9 mouse cellular contexts compared by ENCODE assay signal in genomic region chr2:146062330-146063092, GRCm38 (mm10).
DNase-seq lines count a peak whose midpoint lies in the region; ATAC-seq and TF ChIP-seq lines count a peak whose summit lies in the region.
"Had no signal": no experiment of that assay in that cellular context is flagged by ENCODE, and none has a peak within 500 bp of the region (broad histone marks: within the 10 kb centered on the region; RNA-seq: fewer than 3 reads in every experiment).

No protein-coding gene starts in this region.

- no peak overlapping the region for H3ac ChIP-seq in myocyte (ENCODE audit: control insufficient read depth, insufficient read length)

- WGBS in heart, postnatal 0 days, result 51% methylated on average over 13 of the region's 13 CpGs
- WGBS in hindbrain, embryonic 16.5 days, result 7% methylated on average over 13 of the region's 13 CpGs

- no peak for TF ChIP-seq CTCF in heart, postnatal 0 days (IDR thresholded peaks at IDR 0.05; ENCODE audit: low read depth)

- no peak for TF ChIP-seq EP300 in heart, postnatal 0 days (IDR thresholded peaks at IDR 0.05; ENCODE audit: low read depth)

- H3K27ac ChIP-seq in heart, postnatal 0 days (ENCODE audit: low read depth), result no peak overlapping the region
- no peak overlapping the region for H3K27ac ChIP-seq in hindbrain, embryonic 16.5 days (ENCODE audit: low read depth, low read length)

- H3K4me3 ChIP-seq in heart, postnatal 0 days (ENCODE audit: low read depth, low read length), result no peak overlapping the region
- H3K4me3 ChIP-seq in hindbrain, embryonic 16.5 days (ENCODE audit: low read length), result no peak overlapping the region
- H3K4me3 ChIP-seq in myocyte, result no peak overlapping the region

- H3K27me3 ChIP-seq in heart, postnatal 0 days (ENCODE audit: control insufficient read depth, insufficient read depth, low read length), result no peaks in the 10 kb centered on the region
- H3K27me3 ChIP-seq in hindbrain, embryonic 16.5 days (replicated peaks; ENCODE audit: control insufficient read depth, insufficient read depth, low read length), result no peaks in the 10 kb centered on the region
- H3K27me3 ChIP-seq in myocyte (ENCODE audit: control insufficient read depth, insufficient read depth, insufficient read length), result peaks cover 4% of the 10 kb centered on the region

- H3K4me1 ChIP-seq in heart, postnatal 0 days (ENCODE audit: control insufficient read depth, insufficient read depth), result no peaks in the 10 kb centered on the region
- H3K4me1 ChIP-seq in hindbrain, embryonic 16.5 days (ENCODE audit: control insufficient read depth, insufficient read depth, low read depth, low read length), result peaks cover 16% of the 10 kb centered on the region

- no peaks in the 10 kb centered on the region for H3K79me2 ChIP-seq in myocyte (ENCODE audit: control insufficient read depth, insufficient read depth)

- H3K9me3 ChIP-seq in heart, postnatal 0 days (replicated peaks; ENCODE audit: control insufficient read depth, low read length), result no peaks in the 10 kb centered on the region
- H3K9me3 ChIP-seq in hindbrain, embryonic 16.5 days (ENCODE audit: control insufficient read depth, low read length), result no peaks in the 10 kb centered on the region

- DNase-seq in heart, postnatal 0 days (ENCODE audit: low spot score), result no peak
- no peak for DNase-seq in heart, postnatal 4 days
- peak; percentile 64 for DNase-seq in embryo, embryonic 10.5 days (ENCODE audit: low spot score)
- no peak for DNase-seq in layer of hippocampus, adult 11-12 months (ENCODE audit: low spot score)
- DNase-seq in kidney, postnatal 25 days, result no peak
- no peak for DNase-seq in right cerebral cortex, postnatal 4 days
- DNase-seq: gastrocnemius, postnatal 36 days had no signal

- 0 out of 2 replicates have a peak overlapping the region, but pooled peaks have one; percentile 11 for H3K4me2 ChIP-seq in heart, postnatal 0 days (ENCODE audit: low read depth, low read length)
- peak overlapping the region; percentile 27 for H3K4me2 ChIP-seq in hindbrain, embryonic 16.5 days (ENCODE audit: low read length)
- peak overlapping the region; percentile 39 for H3K4me2 ChIP-seq in myocyte (ENCODE audit: low read depth)

- no peak for TF ChIP-seq POLR2A in myocyte (IDR thresholded peaks at IDR 0.05; ENCODE audit: insufficient read length, low read depth)

- ATAC-seq in heart, postnatal 0 days (ENCODE audit: insufficient read depth, low read depth), result no peak
- peak; percentile 15 for ATAC-seq in hindbrain, embryonic 16.5 days

- H3K36me3 ChIP-seq in heart, postnatal 0 days (replicated peaks; ENCODE audit: control insufficient read depth, insufficient read depth, low read length), result no peaks in the 10 kb centered on the region
- H3K36me3 ChIP-seq in hindbrain, embryonic 16.5 days (ENCODE audit: control insufficient read depth, insufficient read depth, low read length), result no peaks in the 10 kb centered on the region
- no peaks in the 10 kb centered on the region for H3K36me3 ChIP-seq in myocyte (ENCODE audit: control insufficient read depth, insufficient read depth)

- H3K9ac ChIP-seq in heart, postnatal 0 days (replicated peaks; ENCODE audit: low read depth, low read length), result no peak overlapping the region
- H3K9ac ChIP-seq in hindbrain, embryonic 16.5 days (ENCODE audit: low read depth, low read length), result no peak overlapping the region

TF ChIP-seq in myocyte, 11 proteins besides CTCF, POLR2A, EP300 and RAD21:
- no peak for TF ChIP-seq MYOG (IDR thresholded peaks at IDR 0.05; ENCODE audit: control insufficient read depth in 1 of 3, insufficient read depth in 1 of 3, insufficient read length in 2 of 3, low read depth in 2 of 3)
